Mouse (Mus musculus) lung, postnatal 0 days (tissue): Measurements from ENCODE around the gene Atp13a3.
"Not testable (repeated sequence)": the region's sequence is repeated elsewhere in the genome, so short reads cannot be mapped to it uniquely, and the experiment has no call there.

ENCODE experiments used
- CTCF ChIP-seq: IDR thresholded peaks from 2 replicates; pipeline ENCODE4 v1.5.1; 2016; ENCODE audit warnings: antibody characterized with exemption, mild to moderate bottlenecking
- EP300 ChIP-seq: IDR thresholded peaks from 2 replicates; pipeline ENCODE4 v1.6.1; 2016; ENCODE audit warnings: antibody characterized with exemption, mild to moderate bottlenecking, control low read depth

DNA sequence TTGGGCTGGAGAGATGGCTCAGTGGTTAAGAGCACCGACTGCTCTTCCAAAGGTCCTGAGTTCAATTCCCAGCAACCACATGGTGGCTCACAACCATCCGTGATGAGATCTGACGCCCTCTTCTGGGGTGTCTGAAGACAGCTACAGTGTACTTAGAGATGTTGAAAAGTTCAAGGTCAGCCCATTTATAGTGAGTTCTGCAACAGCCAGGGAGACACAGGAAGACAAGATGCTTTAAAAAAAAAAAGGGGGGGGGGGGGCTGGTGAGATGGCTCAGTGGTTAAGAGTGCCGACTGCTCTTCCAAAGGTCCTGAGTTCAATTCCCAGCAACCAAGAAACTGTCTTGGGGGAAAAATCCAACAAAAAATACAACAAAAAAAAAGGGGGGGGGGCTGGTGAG is 32.5 kb downstream of the Atp13a3 start:
- TF ChIP-seq CTCF, EP300: not testable (repeated sequence)
